Mouse (Mus musculus): Measurements from ENCODE around the gene Best1.

Gene Best1

GRCm38 (mm10) chr19:10022414-10023303, 21.2 kb upstream of the Best1 start:
- DNase-seq (ENCODE audit: low spot score in 2 of 2), result no peak

GRCm38 (mm10) chr19:10021981-10022380, 20.5 kb upstream of the Best1 start:
- DNase-seq (ENCODE audit: low spot score in 2 of 2), result no peak

- no peak for DNase-seq (ENCODE audit: low spot score in 2 of 2)
These were observed 17.9 kb upstream of the Best1 start for GRCm38 (mm10) chr19:10019214-10019760.

GRCm38 (mm10) chr19:10018527-10018818, 17.0 kb upstream of the Best1 start:
- no peak for DNase-seq (ENCODE audit: low spot score in 2 of 2)

- peak; percentile 85 to 88 for DNase-seq (ENCODE audit: low spot score in 2 of 2)
These were observed 16.4 kb upstream of the Best1 start for GRCm38 (mm10) chr19:10017637-10018526.

- peak; percentile 25 to 48 for DNase-seq (ENCODE audit: low spot score in 2 of 2)
These were observed 14.7 kb upstream of the Best1 start for GRCm38 (mm10) chr19:10016151-10016550.

GRCm38 (mm10) chr19:10015442-10015841, 14.0 kb upstream of the Best1 start:
- DNase-seq (ENCODE audit: low spot score in 2 of 2), result no peak

- DNase-seq (ENCODE audit: low spot score in 2 of 2), result peak; percentile 68 to 82
These were observed 13.4 kb upstream of the Best1 start for GRCm38 (mm10) chr19:10014824-10015223.

GRCm38 (mm10) chr19:10013913-10014312, 12.5 kb upstream of the Best1 start:
- DNase-seq (ENCODE audit: low spot score in 2 of 2), result peak; percentile 38 to 47

GRCm38 (mm10) chr19:10013348-10013747, 11.9 kb upstream of the Best1 start:
- no peak for DNase-seq (ENCODE audit: low spot score in 2 of 2)

GRCm38 (mm10) chr19:10012827-10013278, 11.4 kb upstream of the Best1 start:
- DNase-seq (ENCODE audit: low spot score in 2 of 2), result no peak

- DNase-seq (ENCODE audit: low spot score in 2 of 2), result no peak
These were observed 10.0 kb upstream of the Best1 start for GRCm38 (mm10) chr19:10011408-10011807.

GRCm38 (mm10) chr19:10003696-10004095, 2.3 kb upstream of the Best1 start:
- no peak for DNase-seq (ENCODE audit: low spot score in 2 of 2)

GRCm38 (mm10) chr19:10000330-10000729, 1.1 kb downstream of the Best1 start:
- DNase-seq (ENCODE audit: low spot score in 2 of 2), result peak in 1 of 2 experiments; percentile 27

GRCm38 (mm10) chr19:9998736-9999486, 2.5 kb downstream of the Best1 start:
- DNase-seq (ENCODE audit: low spot score in 2 of 2), result no peak

GRCm38 (mm10) chr19:9998063-9998416, 3.4 kb downstream of the Best1 start:
- no peak for DNase-seq (ENCODE audit: low spot score in 2 of 2)

- DNase-seq (ENCODE audit: low spot score in 2 of 2), result no peak
These were observed 4.0 kb downstream of the Best1 start for GRCm38 (mm10) chr19:9997204-9998062.

GRCm38 (mm10) chr19:9993036-9993656, 8.3 kb downstream of the Best1 start:
- peak; percentile 68 to 75 for DNase-seq (ENCODE audit: low spot score in 2 of 2)

- no peak for DNase-seq (ENCODE audit: low spot score in 2 of 2)
These were observed 9.1 kb downstream of the Best1 start for GRCm38 (mm10) chr19:9992011-9992958.

Measured in spleen, postnatal 36 days (tissue).